Mouse (Mus musculus) thymus, postnatal 25 days (tissue): ENCODE data around the gene Ccdc18.
A peak's percentile ranks its signal among the peaks of the same experiment; 100 is the strongest.
"Not testable (repeated sequence)": the region's sequence is repeated elsewhere in the genome, so short reads cannot be mapped to it uniquely, and the experiment has no call there.

Source experiments
- DNase-seq: peaks from one replicate; pipeline ENCODE4 v3.0.0; 2022

Gene Ccdc18

GRCm38 (mm10) chr5:108132441-108133243 lies at the start of gene Ccdc18, which contains the start of gene Tmed5:
Gene Ccdc18 (plus strand): TSS chr5:108132875.
Gene Tmed5 (minus strand): TSS chr5:108132620.
- DNase-seq, result peak; percentile 98

DNA sequence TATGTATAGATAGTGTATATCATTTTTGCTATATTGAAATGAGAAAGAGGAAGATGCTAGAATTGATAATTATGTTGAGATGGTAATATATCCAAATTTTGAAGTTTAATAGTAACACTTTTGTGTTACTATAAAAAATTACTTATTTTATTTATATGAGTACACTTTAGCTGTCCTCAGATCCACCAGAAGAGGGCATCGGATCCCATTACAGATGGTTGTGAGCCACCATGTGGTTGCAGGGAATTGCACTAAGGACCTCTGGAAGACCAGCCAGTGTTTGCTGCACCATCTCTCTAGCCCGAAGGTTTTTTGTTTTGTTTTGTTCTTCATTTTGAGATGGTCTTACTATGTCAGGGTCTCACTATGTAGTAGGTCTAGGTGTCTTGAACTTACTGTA lies 47.2 kb upstream of the Ccdc18 start:
- DNase-seq, result peak; percentile 17

DNA sequence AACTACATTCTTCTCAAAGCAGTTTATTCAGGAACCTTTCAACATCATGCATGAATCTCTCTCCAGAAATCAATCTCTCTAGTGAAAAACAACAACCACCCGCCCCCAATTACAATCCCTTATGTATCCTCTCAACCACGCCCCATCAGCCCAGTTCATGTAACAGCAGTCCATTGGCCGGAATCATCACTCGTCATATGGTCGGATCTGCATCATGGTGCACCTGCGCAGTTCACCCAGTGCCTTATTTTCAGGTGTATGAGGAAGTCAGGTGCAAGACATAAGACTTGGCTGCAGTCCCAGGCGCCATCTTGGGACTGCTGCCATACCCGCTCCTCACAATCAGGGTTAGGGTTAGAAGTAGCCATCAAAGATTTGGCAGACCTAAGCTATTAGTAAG lies 39.9 kb upstream of the Ccdc18 start:
- not testable (repeated sequence) for DNase-seq

GRCm38 (mm10) chr5:108097676-108098075 lies 35.0 kb upstream of the Ccdc18 start:
- no peak for DNase-seq

- no peak for DNase-seq
Measured at GRCm38 (mm10) chr5:108100196-108100595, 32.5 kb upstream of the Ccdc18 start.

DNA sequence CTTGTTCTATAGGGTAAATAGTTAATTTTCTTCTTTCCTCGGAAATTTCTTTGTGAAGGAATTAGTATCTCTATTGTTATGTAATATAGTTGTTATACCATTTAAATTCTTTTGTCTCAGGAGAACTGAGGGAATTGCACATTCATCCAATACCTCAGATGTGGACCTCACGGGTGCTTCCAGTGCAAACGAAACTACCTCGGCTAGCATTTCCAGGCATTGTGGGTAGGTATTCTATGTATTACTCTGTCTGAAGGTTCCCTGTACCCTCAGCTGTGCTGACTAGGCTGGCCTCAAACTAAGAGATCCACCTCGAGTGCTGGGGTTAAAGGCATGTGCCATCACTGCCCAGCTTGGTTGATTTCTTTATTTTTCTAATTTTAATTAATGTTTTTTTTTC lies 28.4 kb upstream of the Ccdc18 start:
- DNase-seq, result no peak

DNA sequence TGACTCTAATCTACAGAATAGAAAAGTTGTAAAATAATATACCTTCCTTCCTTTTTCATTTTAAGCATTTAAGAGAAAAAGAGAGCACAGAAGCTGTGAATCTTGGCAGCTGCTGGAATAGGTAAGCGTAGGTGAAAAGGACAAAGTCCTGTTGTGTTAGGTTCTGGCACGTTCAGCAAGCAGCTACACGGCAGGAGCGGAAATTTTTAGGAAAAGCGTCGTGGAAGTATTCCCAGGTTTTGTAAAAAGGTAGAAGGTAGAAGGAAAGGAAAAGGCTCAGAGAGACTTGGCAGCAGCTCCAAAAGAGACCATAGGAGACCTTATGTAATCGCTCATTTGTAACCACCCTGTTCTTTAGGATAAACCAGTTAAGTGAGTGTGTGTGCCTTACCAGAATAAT lies 23.3 kb upstream of the Ccdc18 start:
- no peak for DNase-seq

- no peak for DNase-seq
Measured at GRCm38 (mm10) chr5:108117693-108118092, 15.0 kb upstream of the Ccdc18 start.

DNA sequence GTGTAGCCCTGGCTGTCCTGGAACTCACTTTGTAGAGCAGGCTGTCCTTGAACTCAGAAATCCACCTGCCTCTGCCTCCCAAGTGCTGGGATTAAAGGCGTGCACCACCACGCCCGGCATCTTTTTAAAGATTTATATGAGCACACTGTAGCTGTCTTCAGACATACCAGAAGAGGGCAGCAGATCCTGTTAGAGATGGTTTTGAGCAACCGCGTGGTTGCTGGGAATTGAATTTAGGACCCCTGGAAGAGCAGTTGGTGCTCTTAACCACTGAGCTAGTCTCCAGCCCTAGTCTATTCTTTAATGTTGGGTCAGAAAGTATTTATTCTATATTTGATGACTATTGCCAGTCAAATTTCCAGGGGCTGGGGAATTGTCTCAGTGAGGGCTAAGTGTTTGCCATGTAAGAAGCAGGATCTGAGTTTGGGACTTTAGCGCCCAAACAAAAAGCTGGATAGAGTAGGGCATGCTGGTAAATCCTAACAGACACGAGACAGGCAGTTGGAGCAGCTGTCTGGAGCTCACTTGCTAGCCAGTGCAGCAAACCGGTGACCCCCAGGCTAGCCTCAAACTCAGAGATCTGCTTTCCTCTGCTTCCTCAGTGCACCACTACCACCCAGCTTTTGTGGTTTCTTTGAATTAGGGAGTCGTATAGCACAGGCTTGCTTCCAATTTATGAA lies 12.3 kb upstream of the Ccdc18 start:
- no peak for DNase-seq

DNA sequence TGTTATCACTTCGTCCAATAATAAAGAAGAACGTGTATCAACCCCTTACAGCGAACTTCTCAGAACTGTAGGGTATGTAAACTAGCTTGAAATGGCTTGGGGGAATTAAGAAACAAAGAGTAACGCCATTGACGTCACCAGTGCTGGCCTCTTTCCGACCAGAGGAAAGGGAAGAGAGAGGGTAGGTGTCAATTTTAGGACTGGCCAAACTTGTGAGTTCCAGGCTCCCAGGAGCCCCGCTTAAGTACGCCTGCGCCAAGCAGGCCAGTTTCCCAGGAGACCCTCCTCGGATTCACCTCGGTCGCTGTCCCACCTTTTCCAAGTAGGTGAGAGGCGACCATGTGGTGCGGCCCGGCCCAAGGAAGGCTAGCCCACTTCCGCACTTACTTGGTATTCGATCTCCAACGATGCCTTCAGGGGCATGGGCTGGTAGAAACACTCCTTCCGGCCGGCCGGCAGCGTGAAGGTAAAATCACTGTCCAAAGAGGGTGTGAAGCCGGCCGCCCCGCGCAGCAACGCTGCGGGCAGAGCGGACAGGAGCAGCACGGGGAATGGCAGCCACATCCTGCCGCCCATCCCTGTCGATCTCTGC lies 730 bp upstream of the Ccdc18 start:
- no peak for DNase-seq

GRCm38 (mm10) chr5:108152592-108152991 lies 19.9 kb downstream of the Ccdc18 start:
- DNase-seq, result no peak

GRCm38 (mm10) chr5:108160796-108161195 lies 28.1 kb downstream of the Ccdc18 start:
- DNase-seq, result no peak

DNA sequence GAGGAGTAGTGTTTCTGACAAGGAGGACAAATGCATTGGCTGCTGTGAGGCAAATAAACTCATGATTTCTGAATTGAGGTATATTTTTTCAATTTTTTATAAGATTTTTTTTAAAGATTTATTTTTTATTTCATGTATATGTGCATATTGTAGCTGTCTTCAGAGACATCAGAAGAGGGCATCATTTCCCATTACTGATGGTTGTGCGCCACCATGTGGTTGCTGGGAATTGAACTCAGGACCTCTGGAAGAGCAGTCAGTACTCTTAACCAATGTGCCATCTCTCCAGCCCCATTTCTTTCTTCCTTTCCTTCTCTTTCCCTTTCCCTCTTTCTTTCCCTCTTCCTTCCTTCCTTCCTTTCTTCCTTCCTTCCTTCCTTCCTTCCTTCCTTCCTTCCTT lies 31.0 kb downstream of the Ccdc18 start:
- peak; percentile 79 for DNase-seq

DNA sequence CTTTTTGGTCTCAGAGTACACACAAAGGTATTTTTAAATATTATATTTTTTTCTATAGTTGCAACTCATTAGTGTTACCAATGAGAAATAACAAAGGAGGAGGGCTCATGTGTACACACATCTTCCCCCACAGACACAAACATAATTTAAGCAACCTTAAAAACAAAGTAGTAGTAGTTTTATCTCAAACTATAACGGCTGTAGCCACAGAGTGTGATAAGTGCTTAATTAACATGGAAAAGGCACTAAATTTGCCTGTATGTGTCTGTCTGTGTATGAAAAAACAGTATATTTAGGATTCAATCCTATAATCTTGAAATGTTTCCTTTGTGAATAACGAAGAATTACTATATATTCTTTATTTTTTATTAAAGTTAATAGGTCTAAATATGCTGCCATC lies 51.4 kb downstream of the Ccdc18 start:
- DNase-seq, result no peak

DNA sequence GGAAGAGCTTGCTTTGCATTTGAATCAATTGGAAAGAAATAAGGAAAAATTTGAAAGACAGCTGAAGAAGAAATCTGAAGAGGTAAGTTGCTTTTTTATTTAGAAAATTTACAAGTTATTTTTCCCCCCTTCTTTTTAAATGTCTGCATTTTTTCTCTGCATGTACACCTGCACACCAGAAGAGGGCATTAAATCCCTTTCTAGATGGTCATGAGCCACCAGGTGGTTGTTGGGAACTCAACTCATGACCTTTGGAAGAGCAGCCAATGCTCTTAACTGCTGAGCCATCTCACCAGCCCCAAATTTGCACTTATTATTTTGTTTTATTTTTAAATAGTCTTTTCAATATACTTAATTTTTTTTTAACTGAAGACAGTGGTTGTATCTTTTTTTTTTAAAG lies 56.3 kb downstream of the Ccdc18 start:
- no peak for DNase-seq

GRCm38 (mm10) chr5:108206008-108206407 lies 73.3 kb downstream of the Ccdc18 start:
- DNase-seq, result peak; percentile 17

DNA sequence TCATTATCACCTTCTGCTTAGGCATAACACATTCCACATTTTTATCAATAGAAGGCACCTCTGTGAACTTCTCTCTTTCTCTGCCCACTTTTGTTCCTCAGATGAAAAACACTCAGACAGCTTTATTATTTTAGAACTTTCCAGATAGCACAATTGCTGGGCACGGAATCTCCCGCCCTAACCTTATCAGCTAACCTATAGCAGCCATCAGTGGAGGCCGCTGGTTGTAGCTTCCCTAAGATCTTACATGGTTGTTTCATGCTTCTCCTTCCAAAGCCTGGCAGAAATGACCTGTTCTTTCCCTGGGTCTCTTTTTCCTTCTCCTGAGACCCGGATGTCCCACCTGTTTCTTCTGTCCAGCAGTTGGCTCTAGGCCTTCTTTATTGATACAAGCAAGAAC lies 78.8 kb downstream of the Ccdc18 start:
- no peak for DNase-seq

GRCm38 (mm10) chr5:108214928-108215327 lies 82.3 kb downstream of the Ccdc18 start:
- no peak for DNase-seq

GRCm38 (mm10) chr5:108224077-108224476 lies 91.4 kb downstream of the Ccdc18 start:
- DNase-seq, result no peak

DNA sequence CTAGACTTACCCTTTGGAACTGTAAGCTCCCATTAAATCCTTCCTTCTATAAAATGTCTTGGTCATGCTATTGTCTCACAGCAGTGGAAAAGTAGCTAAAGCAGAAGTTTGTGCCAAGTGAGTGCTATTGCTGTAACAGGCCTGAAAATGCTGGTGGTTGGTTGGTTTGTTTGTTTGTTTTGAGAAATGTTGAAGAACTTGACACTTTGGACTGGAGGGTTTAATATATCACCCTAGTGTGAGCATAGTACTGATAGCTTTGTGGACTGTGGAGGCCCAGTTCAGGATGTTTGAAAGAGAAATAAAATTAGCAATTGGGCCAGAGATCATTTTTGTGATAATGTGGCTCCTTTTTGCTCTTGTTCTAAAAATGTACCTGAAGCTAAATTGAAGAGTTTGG lies 93.5 kb downstream of the Ccdc18 start:
- DNase-seq, result no peak

DNA sequence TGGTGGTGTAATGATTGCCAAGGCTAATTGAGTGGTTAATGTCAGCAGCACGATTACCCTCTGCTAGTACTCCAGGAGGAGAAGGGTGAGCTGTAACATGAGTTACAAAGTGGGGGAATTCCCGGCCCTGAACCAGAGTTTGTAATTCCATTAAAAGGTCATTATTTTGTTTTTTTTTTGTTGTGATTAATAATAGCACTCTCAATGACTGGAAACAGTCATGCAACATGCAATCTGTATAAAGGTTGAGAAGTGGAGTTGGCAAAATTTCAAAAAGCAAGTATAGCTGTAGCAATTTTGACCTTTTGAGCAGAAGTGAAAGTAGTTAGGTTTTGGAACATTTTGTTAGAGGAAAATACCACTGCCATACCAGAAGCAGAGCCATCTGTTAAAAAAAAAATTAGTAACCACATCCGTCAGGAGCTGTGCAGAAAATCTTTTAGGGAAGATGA lies 113.7 kb downstream of the Ccdc18 start:
- no peak for DNase-seq

GRCm38 (mm10) chr5:108250033-108250432 lies 117.4 kb downstream of the Ccdc18 start:
- DNase-seq, result no peak

GRCm38 (mm10) chr5:108255259-108255658 lies 122.6 kb downstream of the Ccdc18 start:
- DNase-seq, result no peak

DNA sequence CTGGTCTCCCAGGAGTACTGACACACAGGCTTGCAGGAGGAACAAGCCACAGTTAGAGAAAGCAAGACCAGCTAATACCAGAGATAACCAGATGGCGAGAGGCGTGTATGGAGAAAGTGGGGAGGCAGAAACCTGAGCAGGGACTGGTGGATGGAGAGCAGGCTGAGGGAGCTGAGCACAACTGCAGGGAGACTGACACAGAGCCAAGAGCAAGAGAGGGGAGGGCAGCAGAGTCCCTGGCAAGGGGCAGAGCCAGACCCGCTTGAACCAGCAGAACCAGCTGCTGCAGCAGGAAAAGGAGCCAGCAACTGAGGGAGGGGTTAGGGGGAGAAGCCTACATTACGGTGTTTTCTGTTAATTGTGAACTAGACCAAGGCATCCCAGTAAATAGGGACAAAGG lies 130.0 kb downstream of the Ccdc18 start:
- DNase-seq, result no peak
